Mouse (Mus musculus) liver, adult 2 months (tissue): Measurements from ENCODE around the gene Atp1a2.

ENCODE experiments used
- CTCF ChIP-seq: fragments of 200-500 bp; IDR thresholded peaks from 2 replicates; pipeline ENCODE4 v1.5.1; 2011; ENCODE audit warnings: low read depth, low read length, control low read depth
- POLR2A ChIP-seq: fragments of 200-500 bp; IDR thresholded peaks from 2 replicates; pipeline ENCODE4 v1.6.1; 2011; ENCODE audit warnings: low read length, control low read depth; ENCODE audit not compliant: insufficient read depth; ENCODE audit errors: extremely low read depth

- TF ChIP-seq CTCF (no peak), POLR2A (no peak)
These were observed 17.9 kb downstream of the Atp1a2 start for GRCm38 (mm10) chr1:172279768-172280509.
